Mouse (Mus musculus) ovary, adult 10 weeks (tissue): Measurements from ENCODE around the gene Acbd7. TPM values are rescaled to one million over a fixed set of nuclear protein-coding genes. Genes with fewer than 3 reads are reported as not detected.

Experiments used
- polyA plus RNA-seq: library from polyadenylated mRNA; stranded (reverse); fragments of 350-450 nt; fragmentation: Illumina TruSeq; extraction: RNeasy Lipid Tissue Mini Kit (QIAGEN cat#74804); gene quantifications from one replicate; pipeline ENCODE4 v1.2.3, GENCODE M21; 2014

Gene Acbd7
- not detected for polyA plus RNA-seq

DNA sequence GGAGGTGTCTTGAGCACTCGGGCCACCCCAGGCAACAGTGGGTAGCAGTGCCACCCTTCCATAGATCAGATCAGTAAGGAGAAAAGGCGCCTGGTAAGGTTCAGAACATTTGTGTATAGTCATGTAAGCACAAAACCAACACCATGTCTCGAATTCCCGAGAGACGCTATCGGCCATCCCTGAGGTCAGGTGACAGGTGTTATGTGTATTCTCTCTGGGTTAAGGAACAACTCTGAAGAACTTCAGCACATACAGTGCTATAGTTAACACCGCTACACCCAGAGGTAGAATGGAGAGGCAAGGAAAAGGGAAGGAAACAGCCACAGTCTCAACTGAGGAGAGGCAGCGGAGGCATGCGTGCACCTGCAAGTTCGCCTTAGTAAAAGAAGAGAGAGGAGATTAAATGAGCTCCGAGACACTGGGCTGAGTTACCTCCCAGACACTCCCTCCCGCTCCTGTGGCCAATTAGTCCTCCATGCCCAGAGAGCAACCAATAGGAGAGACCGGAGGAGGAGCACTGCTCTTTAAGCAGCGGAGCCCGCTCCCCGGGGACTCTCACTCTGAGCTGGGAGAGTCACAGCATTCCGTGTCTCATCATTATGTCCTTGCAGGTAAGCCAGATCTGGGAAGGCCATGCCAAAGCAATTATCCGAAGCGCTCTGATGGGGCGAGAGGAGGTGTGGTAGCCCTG, at the start of gene Acbd7:
TSS of gene Acbd7 (plus strand) at position 558 of the 691 bp plus-strand sequence.

GRCm38 (mm10) chr2:3332484-3333242, 3.3 kb upstream of the Acbd7 start, which contains the start of gene Rpp38:
Rpp38 (minus strand) TSS chr2:3332643.

Other genes with a start within 250 kb of the Acbd7 start
- 29.8 TPM for gene Fam171a1, start 221.9 kb upstream of the Acbd7 start, polyA plus RNA-seq
- gene Nmt2, start 52.0 kb upstream of the Acbd7 start, polyA plus RNA-seq, result 167 TPM
- 27.7 TPM for gene Rpp38, start 3.5 kb upstream of the Acbd7 start, polyA plus RNA-seq
- gene Olah, start 61.0 kb downstream of the Acbd7 start, polyA plus RNA-seq, result 3.8 TPM
- gene Meig1, start 86.5 kb downstream of the Acbd7 start, polyA plus RNA-seq, result 12.9 TPM
- 7.8 TPM for gene Dclre1c, start 88.0 kb downstream of the Acbd7 start, polyA plus RNA-seq
- 35.4 TPM for gene Suv39h2, start 138.9 kb downstream of the Acbd7 start, polyA plus RNA-seq
- gene Gm45902, start 176.6 kb downstream of the Acbd7 start, polyA plus RNA-seq, result 5.0 TPM
- 52.7 TPM for gene Hspa14, start 176.6 kb downstream of the Acbd7 start, polyA plus RNA-seq
- gene Cdnf, start 176.9 kb downstream of the Acbd7 start, polyA plus RNA-seq, result 3.3 TPM
- gene Fam107b, start 234.3 kb downstream of the Acbd7 start, polyA plus RNA-seq, result 87.7 TPM